Mouse (Mus musculus) MEL (cell line): ENCODE measurements around the gene Rcsd1. TPM values are rescaled to one million over a fixed set of nuclear protein-coding genes. Genes with fewer than 3 reads are reported as not detected.

Source experiments
- DNase-seq: peaks from one replicate; pipeline ENCODE4 v3.0.0; 2011; ENCODE audit warnings: low read depth, low spot score
- H3K27ac ChIP-seq: 2 replicates; pipeline ENCODE4 v1.5.1; 2012; ENCODE audit warnings: low read depth, mild to moderate bottlenecking, control low read depth, low read length, moderate library complexity; ENCODE audit not compliant: control insufficient read depth
- H3K27me3 ChIP-seq, 2 experiments: fragments of 150-350 bp in 1 of 2; sonication (generic) in 1 of 2; 2 replicates each; pipeline ENCODE4 v1.6.1; 2012; ENCODE audit warnings: low read length in 2 of 2, mild to moderate bottlenecking in 2 of 2, improper control_type of control experiment in 1 of 2, moderate library complexity in 1 of 2; ENCODE audit not compliant: insufficient read depth in 2 of 2, control insufficient read depth in 1 of 2
- H3K36me3 ChIP-seq, 2 experiments: 2 replicates each; pipeline ENCODE4 v1.6.1; 2012 to 2014; ENCODE audit warnings: low read length in 2 of 2, improper control_type of control experiment in 1 of 2, inconsistent platforms in 1 of 2, mild to moderate bottlenecking in 1 of 2; ENCODE audit not compliant: insufficient read depth in 2 of 2, control insufficient read depth in 1 of 2
- H3K4me1 ChIP-seq, 2 experiments: fragments of 150-350 bp in 1 of 2; sonication (generic) in 1 of 2; 2 replicates each; pipeline ENCODE4 v1.6.1; 2012; ENCODE audit warnings: low read length in 2 of 2, improper control_type of control experiment in 1 of 2, mild to moderate bottlenecking in 1 of 2; ENCODE audit not compliant: insufficient read depth in 2 of 2, control insufficient read depth in 1 of 2
- H3K4me3 ChIP-seq, 2 experiments: fragments of 150-350 bp in 1 of 2; sonication (generic) in 1 of 2; 2 replicates each; pipeline ENCODE4 v1.5.1; 2012; ENCODE audit warnings: low read depth in 2 of 2, low read length in 2 of 2, mild to moderate bottlenecking in 2 of 2, moderate library complexity in 2 of 2, control low read depth in 1 of 2, improper control_type of control experiment in 1 of 2; ENCODE audit not compliant: control insufficient read depth in 1 of 2, insufficient read depth in 1 of 2
- H3K79me2 ChIP-seq: 2 replicates; pipeline ENCODE4 v1.6.1; 2012; ENCODE audit warnings: mild to moderate bottlenecking, low read length, moderate library complexity; ENCODE audit not compliant: control insufficient read depth, poor library complexity, insufficient read depth
- H3K9ac ChIP-seq: 2 replicates; pipeline ENCODE4 v1.6.1; 2012; ENCODE audit warnings: low read depth, mild to moderate bottlenecking, control low read depth, low read length, moderate library complexity; ENCODE audit not compliant: control insufficient read depth, poor library complexity, severe bottlenecking
- H3K9me3 ChIP-seq: fragments of 150-350 bp; sonication (generic); replicated peaks from 2 replicates; pipeline ENCODE4 v1.6.1; 2012; ENCODE audit warnings: mild to moderate bottlenecking, low read length, improper control_type of control experiment, moderate library complexity; ENCODE audit not compliant: insufficient read depth
- CHD1 ChIP-seq: IDR thresholded peaks from 2 replicates; pipeline ENCODE4 v1.6.1; 2012; ENCODE audit warnings: low read depth, mild to moderate bottlenecking, inconsistent platforms, low read length, improper control_type of control experiment
- CHD2 ChIP-seq: IDR thresholded peaks from 2 replicates; pipeline ENCODE4 v1.6.1; 2011; ENCODE audit warnings: low read length, improper control_type of control experiment
- CTCF ChIP-seq, 3 experiments: IDR thresholded peaks in 2 of 3; conservative IDR thresholded peaks in 1 of 3; 2 replicates each; pipeline ENCODE4 v1.5.1; 2011 to 2012; ENCODE audit warnings: low read length in 3 of 3, low read depth in 2 of 3, mild to moderate bottlenecking in 2 of 3, improper control_type of control experiment in 1 of 3, inconsistent platforms in 1 of 3, mixed read lengths in 1 of 3, moderate library complexity in 1 of 3; ENCODE audit not compliant: control insufficient read depth in 1 of 3, insufficient read depth in 1 of 3, poor library complexity in 1 of 3, severe bottlenecking in 1 of 3
- EP300 ChIP-seq, 2 experiments: IDR thresholded peaks; 2 replicates each; pipeline ENCODE4 v1.6.1; 2011; ENCODE audit warnings: improper control_type of control experiment in 2 of 2, low read length in 2 of 2, low read depth in 1 of 2, mild to moderate bottlenecking in 1 of 2
- HCFC1 ChIP-seq: IDR thresholded peaks from 2 replicates; pipeline ENCODE4 v1.6.1; 2012; ENCODE audit warnings: low read depth, mild to moderate bottlenecking, inconsistent platforms, low read length, improper control_type of control experiment, moderate library complexity
- MAFK ChIP-seq: IDR thresholded peaks from 2 replicates; pipeline ENCODE4 v1.6.1; 2011; ENCODE audit warnings: low read depth, mild to moderate bottlenecking, low read length, improper control_type of control experiment, borderline replicate concordance
- MAZ ChIP-seq: IDR thresholded peaks from 2 replicates; pipeline ENCODE4 v1.6.1; 2012; ENCODE audit warnings: low read depth, mild to moderate bottlenecking, inconsistent platforms, low read length, improper control_type of control experiment
- MEF2A ChIP-seq: IDR thresholded peaks from 2 replicates; pipeline ENCODE4 v1.6.1; 2014; ENCODE audit warnings: low read depth, mild to moderate bottlenecking, inconsistent platforms, low read length, improper control_type of control experiment; ENCODE audit not compliant: poor library complexity, insufficient replicate concordance, severe bottlenecking; ENCODE audit errors: extremely low read depth
- MXI1 ChIP-seq: IDR thresholded peaks from 2 replicates; pipeline ENCODE4 v1.6.1; 2011; ENCODE audit warnings: mild to moderate bottlenecking, low read depth, low read length, improper control_type of control experiment
- MYB ChIP-seq: IDR thresholded peaks from 2 replicates; pipeline ENCODE4 v1.6.1; 2011; ENCODE audit warnings: mild to moderate bottlenecking, low read depth, low read length, improper control_type of control experiment
- MYC ChIP-seq: IDR thresholded peaks from 2 replicates; pipeline ENCODE4 v1.6.1; 2011; ENCODE audit warnings: low read depth, mild to moderate bottlenecking, low read length, improper control_type of control experiment, moderate library complexity
- RAD21 ChIP-seq: IDR thresholded peaks from 2 replicates; pipeline ENCODE4 v1.6.1; 2011; ENCODE audit warnings: mild to moderate bottlenecking, low read depth, low read length, improper control_type of control experiment
- RCOR1 ChIP-seq: IDR thresholded peaks from 2 replicates; pipeline ENCODE4 v1.6.1; 2012; ENCODE audit warnings: low read depth, mild to moderate bottlenecking, inconsistent platforms, low read length, improper control_type of control experiment
- SIN3A ChIP-seq: IDR thresholded peaks from 2 replicates; pipeline ENCODE4 v1.6.1; 2012; ENCODE audit warnings: low read length, improper control_type of control experiment, inconsistent platforms
- SMC3 ChIP-seq: IDR thresholded peaks from 2 replicates; pipeline ENCODE4 v1.6.1; 2011; ENCODE audit warnings: low read depth, low read length, improper control_type of control experiment
- TAL1 ChIP-seq: IDR thresholded peaks from 2 replicates; pipeline ENCODE4 v1.6.1; 2012; ENCODE audit warnings: mild to moderate bottlenecking, inconsistent platforms, low read length, moderate library complexity, mixed read lengths
- TBP ChIP-seq: IDR thresholded peaks from 2 replicates; pipeline ENCODE4 v1.8.0; 2011; ENCODE audit warnings: low read depth, low read length, improper control_type of control experiment
- TCF12 ChIP-seq: IDR thresholded peaks from 2 replicates; pipeline ENCODE4 v1.6.1; 2014; ENCODE audit warnings: low read depth, mild to moderate bottlenecking, inconsistent platforms, low read length, improper control_type of control experiment, moderate library complexity
- USF1 ChIP-seq: IDR thresholded peaks from 2 replicates; pipeline ENCODE4 v1.6.1; 2014; ENCODE audit warnings: low read depth, mild to moderate bottlenecking, inconsistent platforms, low read length, improper control_type of control experiment, moderate library complexity
- USF2 ChIP-seq, 2 experiments: IDR thresholded peaks; 2 replicates each; pipeline ENCODE4 v1.6.1; 2011 to 2012; ENCODE audit warnings: improper control_type of control experiment in 2 of 2, low read length in 2 of 2, borderline replicate concordance in 1 of 2, inconsistent platforms in 1 of 2, low read depth in 1 of 2, mild to moderate bottlenecking in 1 of 2; ENCODE audit not compliant: insufficient read depth in 1 of 2
- ZC3H11A ChIP-seq: IDR thresholded peaks from 2 replicates; pipeline ENCODE4 v1.6.1; 2012; ENCODE audit warnings: low read depth, mild to moderate bottlenecking, inconsistent platforms, low read length, improper control_type of control experiment
- ZKSCAN1 ChIP-seq: IDR thresholded peaks from 2 replicates; pipeline ENCODE4 v1.6.1; 2012; ENCODE audit warnings: low read depth, mild to moderate bottlenecking, inconsistent platforms, low read length, improper control_type of control experiment, moderate library complexity
- ZMIZ1 ChIP-seq: IDR thresholded peaks from 2 replicates; pipeline ENCODE4 v1.6.1; 2012; ENCODE audit warnings: low read depth, mild to moderate bottlenecking, inconsistent platforms, low read length, improper control_type of control experiment, moderate library complexity
- ZNF384 ChIP-seq: IDR thresholded peaks from 2 replicates; pipeline ENCODE4 v1.6.1; 2012; ENCODE audit warnings: low read depth, mild to moderate bottlenecking, inconsistent platforms, low read length, improper control_type of control experiment
- polyA plus RNA-seq, 2 experiments: library from polyadenylated mRNA; stranded (reverse) in 1 of 2; unstranded in 1 of 2; fragments of >175 nt in 1 of 2; fragments of >200 nt in 1 of 2; gene quantifications; 2 replicates each; pipeline versions ENCODE4 v1.2.1 to v1.2.4; 2012; ENCODE audit warnings: low replicate concordance in 2 of 2, low read depth in 1 of 2; ENCODE audit not compliant: insufficient read length in 2 of 2, insufficient read depth in 1 of 2, missing spikeins in 1 of 2
- total RNA-seq: library from RNA; depleted of rRNA; stranded (reverse); fragments of 300-350 nt; gene quantifications from 2 replicates; pipeline ENCODE4 v1.2.3, GENCODE M21; 2012

Gene Rcsd1
- total and polyA plus RNA-seq, 3 experiments, result 19.0 to 38.0 TPM; not detected in 1

- Histone ChIP-seq H3K27me3 (no peaks in the 10 kb centered on the region), H3K9ac (no peak overlapping the region), H3K27ac (no peak overlapping the region), H3K36me3 (no peaks in the 10 kb centered on the region), H3K79me2 (no peaks in the 10 kb centered on the region), H3K4me1 (no peaks in the 10 kb centered on the region), H3K4me3 (no peak overlapping the region), H3K9me3 (no peaks in the 10 kb centered on the region)
- no peak for DNase-seq
- TF ChIP-seq USF1, result no peak
- TF ChIP-seq ZKSCAN1, result no peak
- no peak for TF ChIP-seq MEF2A
- TF ChIP-seq SIN3A, result no peak
- no peak for TF ChIP-seq TBP
- no peak for TF ChIP-seq MAZ
- no peak for TF ChIP-seq RCOR1
- TF ChIP-seq USF2 (IDR thresholded peaks at IDR 0.05; ENCODE audit: borderline replicate concordance in 1 of 2, insufficient read depth in 1 of 2, low read depth in 1 of 2, low read length in 2 of 2), result no peak
- TF ChIP-seq TAL1, result no peak
- TF ChIP-seq MYB, result no peak
- no peak for TF ChIP-seq TCF12
Observed at GRCm38 (mm10) chr1:165737451-165737850, 27.9 kb upstream of the Rcsd1 start.

- peak overlapping the region; percentile 45 for H3K9ac ChIP-seq
- H3K27me3 ChIP-seq, result no peaks in the 10 kb centered on the region
- no peaks in the 10 kb centered on the region for H3K4me1 ChIP-seq
- H3K4me3 ChIP-seq, result peak overlapping the region; percentile 37 to 40; a peak in 3 of 4 replicates
- no peak overlapping the region for H3K27ac ChIP-seq
- no peaks in the 10 kb centered on the region for H3K79me2 ChIP-seq
- H3K9me3 ChIP-seq, result no peaks in the 10 kb centered on the region
- peak; percentile 93 for DNase-seq
- TF ChIP-seq MYB (no peak), SMC3 (peak; percentile 94), SIN3A (0 out of 2 replicates have a peak, but pooled peaks have one; percentile 50), MXI1 (peak; percentile 46; the same call in 1 of the 2 replicates), HCFC1 (no peak), CTCF (IDR thresholded peaks at IDR 0.05 in 2 of 3, conservative IDR thresholded peaks at IDR 0.05 in 1 of 3; ENCODE audit: control insufficient read depth in 1 of 3, insufficient read depth in 1 of 3, low read depth in 2 of 3, low read length in 3 of 3, poor library complexity in 1 of 3, severe bottlenecking in 1 of 3) (peak; percentile 73 to 89 (median 82)), MAFK (no peak), ZNF384 (no peak; the same call in 1 of the 2 replicates), TCF12 (no peak), RAD21 (peak; percentile 88), ZC3H11A (peak; percentile 93), CHD1 (no peak), TBP (peak; percentile 42; the same call in 1 of the 2 replicates), EP300 (IDR thresholded peaks at IDR 0.05; ENCODE audit: low read depth in 1 of 2, low read length in 2 of 2) (no peak), CHD2 (no peak), RCOR1 (no peak), ZMIZ1 (no peak), MYC (0 out of 2 replicates have a peak, but pooled peaks have one; percentile 38)
- H3K36me3 ChIP-seq, result no peaks in the 10 kb centered on the region
Observed at GRCm38 (mm10) chr1:165735826-165736818, 26.6 kb upstream of the Rcsd1 start.
